Mouse (Mus musculus) heart, embryonic 13.5 days (tissue): ENCODE results near the gene Hist1h2aa. TPM values are rescaled to one million over a fixed set of nuclear protein-coding genes. Genes with fewer than 3 reads are reported as not detected.

Source experiments
- ATAC-seq: fragments of 200-750 bp; cut with Nextera tagmentation; 2 replicates; pipeline ENCODE4 v1.8.0; 2017; ENCODE audit warnings: moderate TSS enrichment; ENCODE audit not compliant: insufficient number of reproducible peaks, low FRiP score, low TSS enrichment; ENCODE audit errors: extremely low read depth
- H3K27ac ChIP-seq: fragments of 300-500 bp; sonication (generic); replicated peaks from 2 replicates; pipeline ENCODE4 v1.5.1; 2015; ENCODE audit warnings: moderate library complexity, mild to moderate bottlenecking, inconsistent platforms
- H3K27me3 ChIP-seq: fragments of 300-500 bp; sonication (generic); replicated peaks from 2 replicates; pipeline ENCODE4 v1.6.1; 2015; ENCODE audit warnings: mild to moderate bottlenecking, inconsistent platforms
- H3K36me3 ChIP-seq: fragments of 300-500 bp; sonication (generic); 2 replicates; pipeline ENCODE4 v1.6.1; 2015; ENCODE audit warnings: mild to moderate bottlenecking, inconsistent platforms
- H3K4me1 ChIP-seq: fragments of 300-500 bp; sonication (generic); 2 replicates; pipeline ENCODE4 v1.6.1; 2015; ENCODE audit warnings: inconsistent platforms
- H3K4me2 ChIP-seq: fragments of 300-500 bp; sonication (generic); 2 replicates; pipeline ENCODE4 v1.6.1; 2015; ENCODE audit warnings: inconsistent platforms, mild to moderate bottlenecking, moderate library complexity
- H3K4me3 ChIP-seq: fragments of 300-500 bp; sonication (generic); 2 replicates; pipeline ENCODE4 v1.5.1; 2015; ENCODE audit warnings: moderate library complexity, mild to moderate bottlenecking, inconsistent platforms
- H3K9ac ChIP-seq: fragments of 300-500 bp; sonication (generic); 2 replicates; pipeline ENCODE4 v1.6.1; 2015; ENCODE audit warnings: inconsistent platforms, mild to moderate bottlenecking, moderate library complexity
- H3K9me3 ChIP-seq: fragments of 300-500 bp; sonication (generic); 2 replicates; pipeline ENCODE4 v1.6.1; 2016; ENCODE audit warnings: inconsistent platforms
- WGBS: fragments of 180-500 bp; shearing (Covaris S2); methylation state at CpG from one replicate; pipeline ENCODE4 v1.1.7; 2015; ENCODE audit warnings: mixed read lengths; 5-methylcytosine and 5-hydroxymethylcytosine counted together
- polyA plus RNA-seq: library from polyadenylated mRNA; unstranded; fragments of >200 nt; fragmentation: Nextera tagmentation; extraction: Ambion mirVana; gene quantifications from 2 replicates; pipeline ENCODE4 v1.2.1, GENCODE M21; 2015

Gene Hist1h2aa
- polyA plus RNA-seq, 1 experiment from 2014 or later: not detected

DNA sequence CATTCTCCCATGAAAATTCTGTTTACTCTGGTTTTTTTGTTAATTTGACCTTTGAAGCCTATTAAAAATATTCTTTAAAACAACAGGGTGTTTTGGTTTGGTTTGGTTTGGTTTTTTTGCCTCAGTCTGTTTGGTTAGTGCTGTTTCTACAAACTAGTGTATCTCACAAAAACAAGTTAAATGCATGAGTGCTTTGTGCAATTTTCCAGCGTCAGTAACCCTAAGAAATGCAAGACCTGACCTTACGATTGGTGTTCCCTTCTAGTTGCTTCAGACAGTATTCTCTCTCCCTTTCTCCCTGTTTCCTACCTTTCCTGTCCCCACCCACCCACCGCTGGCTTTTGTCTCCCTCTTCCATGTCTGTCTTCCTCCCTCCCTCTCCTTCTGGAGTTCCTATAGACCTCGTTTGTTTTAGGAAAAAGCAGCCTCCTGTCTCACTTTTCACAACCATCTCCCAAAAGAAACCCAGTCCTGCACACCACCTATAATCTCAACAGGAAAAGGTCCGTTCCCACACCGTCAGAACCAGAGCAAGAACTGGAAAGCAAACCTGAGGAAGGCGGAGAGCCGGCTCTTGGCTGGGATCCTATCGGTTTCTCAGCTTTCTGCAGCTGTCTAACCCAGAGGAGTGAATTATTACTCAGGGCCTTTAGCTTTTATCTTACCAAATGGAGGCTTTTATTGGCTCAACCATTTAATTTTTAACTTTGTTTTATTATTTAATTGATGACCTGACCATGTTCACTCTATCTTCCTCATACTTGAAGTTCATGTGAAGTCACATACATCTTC, 19.7 kb upstream of the Hist1h2aa start, which contains the start of gene Slc17a4:
Gene Slc17a4, minus strand, starts transcription at position 634 of the 792 bp plus-strand sequence.
- no peak within 1 kb of the TSS for H3K9ac ChIP-seq
- no peak within 1 kb of the TSS for H3K4me3 ChIP-seq
- no peaks in the 10 kb centered on the region for H3K36me3 ChIP-seq
- 43% methylated on average over 9 of the region's 9 CpGs for WGBS
- peak within 1 kb of the TSS; percentile 74 for H3K27ac ChIP-seq
- H3K27me3 ChIP-seq: no peaks in the 10 kb centered on the region; the same call in 1 of the 2 replicates
- H3K4me1 ChIP-seq: peaks cover 44% of the 10 kb centered on the region
- H3K9me3 ChIP-seq: no peaks in the 10 kb centered on the region
- H3K4me2 ChIP-seq: peak within 1 kb of the TSS; percentile 24
- ATAC-seq: no peak

DNA sequence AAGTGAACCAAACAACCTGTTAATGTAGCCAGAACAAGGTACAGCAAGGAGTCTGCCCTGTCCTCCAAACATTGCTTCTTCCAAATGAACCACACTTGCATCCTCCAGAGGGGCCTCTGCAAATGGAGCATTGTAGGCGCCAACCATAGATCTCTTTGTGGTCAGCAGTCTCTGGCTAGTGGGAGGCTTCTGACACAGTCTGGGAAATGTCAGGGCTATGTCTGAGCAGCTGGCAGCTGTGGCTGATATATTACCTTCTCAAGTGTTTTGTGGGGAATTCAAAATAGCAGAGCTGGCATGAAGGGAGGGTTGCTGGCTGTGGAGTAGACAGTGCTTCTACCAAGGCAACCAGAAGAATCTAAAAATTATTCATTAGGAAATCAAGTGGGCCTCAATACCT, 18.1 kb upstream of the Hist1h2aa start:
- no peaks in the 10 kb centered on the region for H3K9me3 ChIP-seq
- H3K9ac ChIP-seq: no peak overlapping the region
- peaks cover 44% of the 10 kb centered on the region for H3K4me1 ChIP-seq
- H3K4me3 ChIP-seq: no peak overlapping the region
- no peaks in the 10 kb centered on the region for H3K36me3 ChIP-seq
- peak overlapping the region; percentile 24 for H3K4me2 ChIP-seq
- no peaks in the 10 kb centered on the region for H3K27me3 ChIP-seq
- WGBS: 23% methylated on average over 1 of the region's 1 CpGs
- peak overlapping the region; percentile 74 for H3K27ac ChIP-seq
- ATAC-seq: no peak

DNA sequence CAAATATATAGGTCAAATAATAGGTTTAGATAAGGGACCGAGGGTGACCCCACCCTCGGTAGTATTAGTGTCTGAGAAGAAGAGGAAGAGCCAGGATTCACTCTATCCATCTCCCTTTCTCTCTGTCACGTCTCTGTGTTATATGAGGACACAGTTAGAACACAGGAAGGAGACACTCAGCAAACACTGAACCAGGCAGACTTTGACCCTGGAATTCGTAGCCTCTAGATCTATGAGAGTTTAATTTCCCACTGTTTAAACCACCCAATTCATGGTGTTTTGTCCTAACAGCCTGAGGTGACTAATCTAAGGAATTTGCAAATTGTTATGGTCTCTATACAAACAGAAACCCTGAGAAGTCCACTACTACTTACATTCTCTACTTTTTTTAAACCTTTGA, 16.6 kb upstream of the Hist1h2aa start:
- Histone ChIP-seq H3K9me3 (no peaks in the 10 kb centered on the region), H3K27me3 (no peaks in the 10 kb centered on the region), H3K4me2 (no peak overlapping the region), H3K36me3 (no peaks in the 10 kb centered on the region), H3K27ac (no peak overlapping the region), H3K4me3 (no peak overlapping the region), H3K9ac (no peak overlapping the region), H3K4me1 (peaks cover 44% of the 10 kb centered on the region)
- no peak for ATAC-seq
- 60% methylated on average over 4 of the region's 4 CpGs for WGBS

DNA sequence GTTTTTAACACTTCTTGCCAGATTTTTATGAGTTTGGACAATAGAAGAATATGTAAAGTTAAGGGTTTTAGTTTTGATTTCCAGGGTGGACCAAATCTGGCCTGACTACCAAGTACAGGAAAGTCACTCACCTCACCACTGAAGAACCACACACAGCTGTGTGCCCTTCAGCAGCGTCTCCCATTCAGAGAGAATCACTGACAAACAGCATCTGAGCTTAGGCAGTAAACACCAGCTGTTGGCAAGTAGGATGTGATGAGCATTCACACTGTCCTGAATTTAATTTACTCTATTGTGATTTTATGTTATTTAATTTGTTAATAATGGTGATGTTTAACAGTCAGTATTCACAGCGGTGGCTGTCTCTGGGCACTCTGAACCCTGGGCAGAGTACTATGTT, 8.5 kb upstream of the Hist1h2aa start:
- no peak overlapping the region for H3K4me3 ChIP-seq
- H3K9me3 ChIP-seq: no peaks in the 10 kb centered on the region
- H3K9ac ChIP-seq: no peak overlapping the region
- H3K27ac ChIP-seq: no peak overlapping the region
- 75% methylated on average over 2 of the region's 2 CpGs for WGBS
- H3K4me2 ChIP-seq: no peak overlapping the region
- no peaks in the 10 kb centered on the region; the same call in 1 of the 2 replicates for H3K27me3 ChIP-seq
- peaks cover 8% of the 10 kb centered on the region; the same call in 1 of the 2 replicates for H3K4me1 ChIP-seq
- no peak for ATAC-seq
- no peaks in the 10 kb centered on the region for H3K36me3 ChIP-seq

DNA sequence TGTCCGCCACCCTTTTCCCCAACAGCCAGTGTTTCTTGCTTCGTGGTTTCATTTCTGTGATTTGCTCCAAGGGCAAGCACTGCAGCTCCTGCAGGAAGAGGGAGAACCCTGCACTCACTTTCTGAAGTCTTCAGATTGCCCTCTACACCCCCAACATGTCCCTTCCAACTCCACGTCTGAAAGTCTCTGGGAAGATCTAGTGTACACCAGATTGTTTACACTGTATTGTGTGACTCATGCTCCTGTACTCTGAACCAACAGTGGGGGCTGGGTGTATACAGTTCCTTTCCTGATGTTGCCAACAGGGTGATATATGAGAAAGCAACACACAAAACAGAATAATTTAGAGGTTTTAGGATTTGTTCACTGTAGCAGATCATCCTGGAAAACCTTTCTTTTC, 5.6 kb upstream of the Hist1h2aa start:
- Histone ChIP-seq H3K4me3 (no peak overlapping the region), H3K9ac (no peak overlapping the region), H3K9me3 (no peaks in the 10 kb centered on the region), H3K36me3 (no peaks in the 10 kb centered on the region), H3K27me3 (no peaks in the 10 kb centered on the region; the same call in 1 of the 2 replicates), H3K27ac (no peak overlapping the region), H3K4me1 (peaks cover 8% of the 10 kb centered on the region; the same call in 1 of the 2 replicates), H3K4me2 (peak overlapping the region; percentile 38)
- 44% methylated on average over 3 of the region's 3 CpGs for whole genome bisulfite sequencing
- no peak for ATAC-seq

DNA sequence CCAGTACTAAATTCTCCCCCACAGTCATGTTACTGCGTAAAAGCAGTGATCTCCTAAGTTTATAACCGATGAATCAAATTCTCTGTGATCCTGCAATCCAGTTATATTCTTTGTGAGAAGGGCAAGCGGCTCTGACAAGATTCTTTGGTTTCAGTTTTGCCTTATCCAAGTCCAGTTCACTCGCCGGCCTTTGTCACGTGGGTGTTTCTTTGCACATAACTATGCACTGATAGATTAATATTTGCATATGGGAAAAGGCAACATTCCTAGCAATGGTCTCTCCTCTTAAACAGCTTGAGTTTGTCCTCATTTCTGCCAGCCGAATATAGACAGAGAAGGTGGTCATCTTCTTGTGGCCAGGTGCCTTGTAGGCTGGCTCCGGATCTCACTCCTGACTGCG, 3.8 kb upstream of the Hist1h2aa start:
- no peak overlapping the region for H3K4me2 ChIP-seq
- H3K4me1 ChIP-seq: peaks cover 8% of the 10 kb centered on the region; the same call in 1 of the 2 replicates
- no peaks in the 10 kb centered on the region; the same call in 1 of the 2 replicates for H3K27me3 ChIP-seq
- no peak overlapping the region for H3K9ac ChIP-seq
- H3K9me3 ChIP-seq: 0 out of 2 replicates have a peak, but pooled peaks cover 4% of the 10 kb centered on the region
- no peak for ATAC-seq
- no peak overlapping the region for H3K27ac ChIP-seq
- no peak overlapping the region for H3K4me3 ChIP-seq
- 85% methylated on average over 9 of the region's 9 CpGs for WGBS
- H3K36me3 ChIP-seq: no peaks in the 10 kb centered on the region

DNA sequence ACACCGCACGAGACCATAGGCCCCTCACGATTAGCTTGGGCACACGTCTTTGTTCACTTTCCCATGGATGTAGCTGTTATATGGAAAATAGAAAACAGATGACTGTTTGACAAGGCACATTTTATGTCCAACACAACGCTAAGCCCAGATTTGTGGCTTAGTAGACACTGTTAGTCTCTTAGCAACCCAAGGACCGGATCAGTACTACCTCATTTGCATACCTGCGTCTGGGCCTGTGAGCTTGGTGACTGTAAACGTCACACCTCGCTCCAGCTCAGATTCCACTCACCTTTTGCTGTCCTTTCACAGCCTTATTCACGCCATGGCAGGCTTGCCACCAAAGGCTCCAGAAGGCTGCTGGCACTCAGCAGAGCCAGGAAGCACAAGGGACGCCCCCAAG, 3.4 kb upstream of the Hist1h2aa start:
- Histone ChIP-seq H3K4me2 (no peak overlapping the region), H3K9me3 (0 out of 2 replicates have a peak, but pooled peaks cover 4% of the 10 kb centered on the region), H3K4me1 (peaks cover 8% of the 10 kb centered on the region; the same call in 1 of the 2 replicates), H3K36me3 (no peaks in the 10 kb centered on the region), H3K4me3 (no peak overlapping the region), H3K9ac (no peak overlapping the region), H3K27me3 (no peaks in the 10 kb centered on the region; the same call in 1 of the 2 replicates), H3K27ac (no peak overlapping the region)
- WGBS: 63% methylated on average over 11 of the region's 11 CpGs
- no peak for ATAC-seq

DNA sequence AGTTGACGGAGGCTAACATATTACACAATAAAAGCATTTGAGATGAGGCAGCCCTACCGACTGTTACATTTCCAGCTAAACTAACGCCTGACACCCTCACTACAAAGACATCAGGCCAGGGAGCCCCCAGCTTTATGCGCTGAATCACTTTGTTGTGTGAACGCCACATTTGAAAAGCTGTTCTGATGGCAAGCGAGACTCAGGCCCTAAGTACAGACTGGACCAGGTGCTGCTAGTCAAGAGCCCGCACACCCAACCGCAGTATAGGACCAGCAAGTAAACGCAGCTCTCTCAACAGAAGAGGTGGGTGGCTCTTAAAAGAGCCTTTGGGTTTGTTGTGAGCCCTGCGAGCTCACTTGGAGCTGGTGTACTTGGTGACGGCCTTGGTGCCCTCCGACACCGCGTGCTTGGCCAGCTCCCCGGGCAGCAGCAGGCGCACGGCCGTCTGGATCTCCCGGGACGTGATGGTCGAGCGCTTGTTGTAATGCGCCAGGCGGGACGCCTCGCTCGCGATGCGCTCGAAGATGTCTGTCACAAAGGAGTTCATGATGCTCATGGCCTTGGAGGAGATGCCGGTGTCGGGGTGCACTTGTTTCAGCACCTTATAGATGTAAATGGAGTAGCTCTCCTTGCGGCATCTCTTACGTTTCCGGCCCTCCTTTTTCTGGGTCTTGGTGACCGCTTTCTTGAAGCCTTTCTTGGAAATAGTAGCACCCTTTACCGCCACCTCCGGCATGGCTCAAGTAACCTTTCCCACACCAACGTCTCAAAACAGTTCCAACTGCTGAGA, 646 bp upstream of the Hist1h2aa start, which contains the start of gene Hist1h2ba:
Gene Hist1h2ba, minus strand, starts transcription at position 736 of the 790 bp plus-strand sequence.
- H3K27ac ChIP-seq: no peak within 1 kb of the TSS
- peaks cover under 1% of the 10 kb centered on the region; the same call in 1 of the 2 replicates for H3K4me1 ChIP-seq
- WGBS: 90% methylated on average over 39 of the region's 39 CpGs
- ATAC-seq: no peak
- H3K4me3 ChIP-seq: no peak within 1 kb of the TSS
- H3K27me3 ChIP-seq: no peaks in the 10 kb centered on the region
- 0 out of 2 replicates have a peak, but pooled peaks cover 4% of the 10 kb centered on the region for H3K9me3 ChIP-seq
- no peak within 1 kb of the TSS for H3K4me2 ChIP-seq
- H3K9ac ChIP-seq: no peak within 1 kb of the TSS
- no peaks in the 10 kb centered on the region for H3K36me3 ChIP-seq

DNA sequence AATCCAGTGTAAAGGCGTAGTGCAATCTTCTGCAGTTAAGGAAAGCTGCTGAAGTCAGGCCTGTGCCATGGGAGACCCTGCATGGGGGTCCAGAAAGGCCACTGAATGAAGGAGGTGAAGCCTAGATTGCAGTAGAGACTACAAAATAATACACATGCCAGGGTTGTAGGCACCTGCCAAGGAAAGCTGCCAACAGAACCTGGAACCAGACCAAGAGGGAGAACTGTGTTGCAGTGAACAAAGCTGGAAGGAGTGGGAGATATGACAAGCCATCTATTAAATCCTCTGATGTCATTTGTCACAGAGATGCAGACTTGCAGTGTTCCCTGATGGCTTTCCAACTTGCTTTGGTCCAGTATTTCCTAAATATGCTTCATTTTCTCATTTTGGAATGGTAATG, 4.4 kb downstream of the Hist1h2aa start:
- Histone ChIP-seq H3K4me3 (no peak overlapping the region), H3K9ac (no peak overlapping the region), H3K9me3 (0 out of 2 replicates have a peak, but pooled peaks cover 4% of the 10 kb centered on the region), H3K4me1 (peaks cover 7% of the 10 kb centered on the region; the same call in 1 of the 2 replicates), H3K27me3 (0 out of 2 replicates have a peak, but pooled peaks cover 3% of the 10 kb centered on the region), H3K4me2 (no peak overlapping the region), H3K27ac (no peak overlapping the region), H3K36me3 (no peaks in the 10 kb centered on the region)
- no peak for ATAC-seq
- 82% methylated on average over 1 of the region's 1 CpGs for WGBS

DNA sequence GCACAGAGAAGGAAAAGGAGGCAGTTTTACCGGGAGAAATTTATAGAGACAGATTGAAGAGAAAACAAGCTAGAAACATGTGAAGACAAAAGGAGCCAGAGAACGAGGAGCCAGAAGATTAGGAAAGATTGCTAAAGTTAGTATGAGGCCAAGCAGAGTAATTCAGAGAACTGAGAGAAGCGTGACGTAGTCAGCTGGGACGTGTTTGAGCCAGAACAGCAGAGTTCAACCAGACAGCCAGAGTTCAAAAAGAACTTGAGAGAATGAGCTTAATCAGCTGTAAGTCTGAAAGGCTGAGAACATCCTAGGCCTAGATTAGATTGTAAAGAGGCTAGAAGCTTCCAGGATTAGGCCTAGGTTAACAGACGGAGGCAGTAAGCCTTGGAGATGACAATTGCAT, 6.0 kb downstream of the Hist1h2aa start:
- 39% methylated on average over 6 of the region's 6 CpGs for WGBS
- no peaks in the 10 kb centered on the region for H3K36me3 ChIP-seq
- peaks cover 7% of the 10 kb centered on the region; the same call in 1 of the 2 replicates for H3K4me1 ChIP-seq
- H3K9me3 ChIP-seq: no peaks in the 10 kb centered on the region
- H3K27me3 ChIP-seq: 0 out of 2 replicates have a peak, but pooled peaks cover 3% of the 10 kb centered on the region
- no peak overlapping the region for H3K4me3 ChIP-seq
- H3K9ac ChIP-seq: no peak overlapping the region
- no peak for ATAC-seq
- no peak overlapping the region for H3K4me2 ChIP-seq
- 0 out of 2 replicates have a peak overlapping the region, but pooled peaks have one; percentile 6 for H3K27ac ChIP-seq

DNA sequence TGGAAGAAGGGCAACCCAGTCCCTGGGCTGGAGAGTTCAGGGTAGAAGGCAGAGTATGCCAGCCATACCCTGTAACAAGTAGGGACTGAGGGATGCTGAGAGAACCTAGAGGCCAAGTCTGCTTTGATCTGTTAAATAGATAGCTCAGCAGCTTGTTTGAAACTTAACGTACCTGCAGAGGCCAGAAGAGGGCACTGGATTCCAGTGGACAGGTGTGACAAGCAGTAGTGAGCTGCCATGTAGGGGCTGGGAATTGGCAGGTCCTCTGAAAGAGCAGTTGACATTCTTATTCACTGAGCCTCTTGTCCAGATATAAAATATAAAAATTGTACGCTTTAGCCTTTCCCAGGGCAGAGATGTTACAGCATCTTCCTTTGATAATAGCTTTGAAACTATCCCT, 8.6 kb downstream of the Hist1h2aa start:
- H3K9ac ChIP-seq: no peak overlapping the region
- H3K4me2 ChIP-seq: no peak overlapping the region
- no peaks in the 10 kb centered on the region for H3K36me3 ChIP-seq
- WGBS: 40% methylated on average over 2 of the region's 2 CpGs
- peaks cover 11% of the 10 kb centered on the region; the same call in 1 of the 2 replicates for H3K27me3 ChIP-seq
- peaks cover 7% of the 10 kb centered on the region; the same call in 1 of the 2 replicates for H3K4me1 ChIP-seq
- no peak overlapping the region for H3K27ac ChIP-seq
- ATAC-seq: no peak
- H3K9me3 ChIP-seq: no peaks in the 10 kb centered on the region
- no peak overlapping the region for H3K4me3 ChIP-seq
